Mouse (Mus musculus) ES-Bruce4 (cell line): Measurements from ENCODE around the gene Fam19a2.

ENCODE experiments used
- CTCF ChIP-seq: IDR thresholded peaks from one replicate; pipeline ENCODE4 v1.8.1; 2011; ENCODE audit warnings: low read depth, low read length
- EP300 ChIP-seq: IDR thresholded peaks from 2 replicates; pipeline ENCODE4 v1.6.1; 2011; ENCODE audit warnings: low read depth, low read length; ENCODE audit not compliant: insufficient read depth

GRCm38 (mm10) chr10:123268568-123268967 is 4.8 kb downstream of the Fam19a2 start:
- TF ChIP-seq CTCF (no peak), EP300 (no peak)
